Mouse (Mus musculus) forebrain, embryonic 16.5 days (tissue): Measurements from ENCODE around the gene Gatd1. TPM values are rescaled to one million over a fixed set of nuclear protein-coding genes. Genes with fewer than 3 reads are reported as not detected.

Source experiments
- ATAC-seq: fragments of 200-750 bp; cut with Nextera tagmentation; 2 replicates; pipeline ENCODE4 v1.8.0; 2017; ENCODE audit warnings: mild to moderate bottlenecking, moderate library complexity
- H3K27ac ChIP-seq: fragments of 300-500 bp; sonication (generic); 2 replicates; pipeline ENCODE4 v1.5.1; 2014; ENCODE audit warnings: low read length, control low read depth
- H3K27me3 ChIP-seq: fragments of 300-500 bp; sonication (generic); replicated peaks from 2 replicates; pipeline ENCODE4 v1.6.1; 2014; ENCODE audit warnings: low read length; ENCODE audit not compliant: control insufficient read depth, insufficient read depth
- H3K36me3 ChIP-seq: fragments of 300-500 bp; sonication (generic); 2 replicates; pipeline ENCODE4 v1.6.1; 2014; ENCODE audit not compliant: control insufficient read depth, insufficient read depth
- H3K4me1 ChIP-seq: fragments of 300-500 bp; sonication (generic); replicated peaks from 2 replicates; pipeline ENCODE4 v1.6.1; 2014; ENCODE audit warnings: low read length; ENCODE audit not compliant: control insufficient read depth, insufficient read depth
- H3K4me2 ChIP-seq: fragments of 300-500 bp; sonication (generic); 2 replicates; pipeline ENCODE4 v1.6.1; 2014; ENCODE audit warnings: mild to moderate bottlenecking, low read length, control low read depth
- H3K4me3 ChIP-seq: fragments of 300-500 bp; sonication (generic); replicated peaks from 2 replicates; pipeline ENCODE4 v1.5.1; 2014; ENCODE audit warnings: mild to moderate bottlenecking, low read length, control low read depth
- H3K9ac ChIP-seq: fragments of 300-500 bp; sonication (generic); replicated peaks from 2 replicates; pipeline ENCODE4 v1.6.1; 2014; ENCODE audit warnings: low read depth, low read length, control low read depth
- H3K9me3 ChIP-seq: fragments of 300-500 bp; sonication (generic); 2 replicates; pipeline ENCODE4 v1.6.1; 2016; ENCODE audit warnings: low read length; ENCODE audit not compliant: control insufficient read depth
- WGBS: fragments of 180-500 bp; shearing (Covaris S2); extraction: QIAGEN DNeasy Blood & Tissue Kit; methylation state at CpG from one replicate; pipeline ENCODE4 v1.1.7; 2014; 5-methylcytosine and 5-hydroxymethylcytosine counted together
- polyA plus RNA-seq: library from polyadenylated mRNA; unstranded; fragments of >200 nt; fragmentation: Nextera tagmentation; extraction: Ambion mirVana; gene quantifications from 2 replicates; pipeline ENCODE4 v1.2.1, GENCODE M21; 2015

Gatd1 gene
- polyA plus RNA-seq, 1 experiment from 2014 or later = 65.9 TPM

- no peaks in the 10 kb centered on the region for H3K27me3 ChIP-seq
- no peaks in the 10 kb centered on the region for H3K4me1 ChIP-seq
- no peak for ATAC-seq
- no peak overlapping the region for H3K4me2 ChIP-seq
- H3K9me3 ChIP-seq = no peaks in the 10 kb centered on the region
- H3K4me3 ChIP-seq = no peak overlapping the region
- WGBS = 75% methylated on average over 4 of the region's 4 CpGs
- no peak overlapping the region for H3K9ac ChIP-seq
- H3K27ac ChIP-seq = no peak overlapping the region
- H3K36me3 ChIP-seq = no peaks in the 10 kb centered on the region
Observed at GRCm38 (mm10) chr7:141381068-141381835, 32.7 kb downstream of the Gatd1 start.

- WGBS = 69% methylated on average over 4 of the region's 4 CpGs
- Histone ChIP-seq H3K27me3 (no peaks in the 10 kb centered on the region), H3K4me1 (no peaks in the 10 kb centered on the region), H3K9ac (no peak overlapping the region), H3K9me3 (no peaks in the 10 kb centered on the region), H3K36me3 (no peaks in the 10 kb centered on the region), H3K4me3 (no peak overlapping the region), H3K4me2 (no peak overlapping the region), H3K27ac (no peak overlapping the region)
- no peak for ATAC-seq
Observed at GRCm38 (mm10) chr7:141379584-141379983, 34.4 kb downstream of the Gatd1 start.

- Histone ChIP-seq H3K9ac (no peak overlapping the region), H3K36me3 (no peaks in the 10 kb centered on the region), H3K27me3 (no peaks in the 10 kb centered on the region), H3K4me1 (no peaks in the 10 kb centered on the region), H3K4me3 (no peak overlapping the region), H3K4me2 (no peak overlapping the region), H3K27ac (no peak overlapping the region), H3K9me3 (no peaks in the 10 kb centered on the region)
- no peak for ATAC-seq
Observed at GRCm38 (mm10) chr7:141374399-141374798, 39.5 kb downstream of the Gatd1 start.

- no peaks in the 10 kb centered on the region for H3K36me3 ChIP-seq
- no peak overlapping the region for H3K9ac ChIP-seq
- H3K27ac ChIP-seq = no peak overlapping the region
- H3K27me3 ChIP-seq = no peaks in the 10 kb centered on the region
- no peaks in the 10 kb centered on the region for H3K4me1 ChIP-seq
- H3K4me3 ChIP-seq = no peak overlapping the region
- no peak for ATAC-seq
- H3K4me2 ChIP-seq = no peak overlapping the region
- H3K9me3 ChIP-seq = no peaks in the 10 kb centered on the region
- WGBS = 10% methylated on average over 6 of the region's 6 CpGs
Observed at GRCm38 (mm10) chr7:141373611-141374010, 40.3 kb downstream of the Gatd1 start.

- H3K4me3 ChIP-seq = no peak overlapping the region
- H3K27me3 ChIP-seq = no peaks in the 10 kb centered on the region
- 85% methylated on average over 6 of the region's 6 CpGs for WGBS
- H3K9ac ChIP-seq = no peak overlapping the region
- no peak overlapping the region for H3K4me2 ChIP-seq
- no peaks in the 10 kb centered on the region for H3K36me3 ChIP-seq
- no peaks in the 10 kb centered on the region for H3K9me3 ChIP-seq
- no peak for ATAC-seq
- H3K27ac ChIP-seq = no peak overlapping the region
- H3K4me1 ChIP-seq = no peaks in the 10 kb centered on the region
Observed at GRCm38 (mm10) chr7:141371942-141372595, 41.9 kb downstream of the Gatd1 start.

- Histone ChIP-seq H3K27ac (no peak overlapping the region), H3K4me1 (no peaks in the 10 kb centered on the region), H3K4me3 (no peak overlapping the region), H3K9me3 (no peaks in the 10 kb centered on the region), H3K36me3 (no peaks in the 10 kb centered on the region), H3K9ac (no peak overlapping the region), H3K27me3 (no peaks in the 10 kb centered on the region), H3K4me2 (no peak overlapping the region)
- ATAC-seq = no peak
- 61% methylated on average over 5 of the region's 5 CpGs for WGBS
Observed at GRCm38 (mm10) chr7:141369918-141370317, 44.0 kb downstream of the Gatd1 start.

GRCm38 (mm10) chr7:141367358-141367757, 46.6 kb downstream of the Gatd1 start:
- Histone ChIP-seq H3K9me3 (no peaks in the 10 kb centered on the region), H3K36me3 (no peaks in the 10 kb centered on the region), H3K27ac (no peak overlapping the region), H3K9ac (no peak overlapping the region), H3K4me1 (no peaks in the 10 kb centered on the region), H3K4me3 (no peak overlapping the region), H3K27me3 (no peaks in the 10 kb centered on the region), H3K4me2 (no peak overlapping the region)
- ATAC-seq = no peak
- WGBS = 84% methylated on average over 4 of the region's 4 CpGs

- H3K36me3 ChIP-seq = no peaks in the 10 kb centered on the region
- H3K27me3 ChIP-seq = peaks cover 2% of the 10 kb centered on the region; the same call in 1 of the 2 replicates
- no peak overlapping the region for H3K4me3 ChIP-seq
- 62% methylated on average over 3 of the region's 3 CpGs for WGBS
- H3K9ac ChIP-seq = no peak overlapping the region
- no peaks in the 10 kb centered on the region for H3K9me3 ChIP-seq
- ATAC-seq = no peak
- no peak overlapping the region for H3K27ac ChIP-seq
- H3K4me1 ChIP-seq = 0 out of 2 replicates have a peak, but pooled peaks cover 3% of the 10 kb centered on the region
- no peak overlapping the region for H3K4me2 ChIP-seq
Observed at GRCm38 (mm10) chr7:141365049-141365445, 48.9 kb downstream of the Gatd1 start.

GRCm38 (mm10) chr7:141364349-141365048, 49.4 kb downstream of the Gatd1 start:
- Histone ChIP-seq H3K4me2 (no peak overlapping the region), H3K9me3 (no peaks in the 10 kb centered on the region), H3K9ac (no peak overlapping the region), H3K4me1 (0 out of 2 replicates have a peak, but pooled peaks cover 3% of the 10 kb centered on the region), H3K27me3 (peaks cover 2% of the 10 kb centered on the region; the same call in 1 of the 2 replicates), H3K27ac (no peak overlapping the region), H3K4me3 (no peak overlapping the region), H3K36me3 (no peaks in the 10 kb centered on the region)
- 87% methylated on average over 5 of the region's 5 CpGs for WGBS
- ATAC-seq = no peak
